Mouse (Mus musculus): ENCODE measurements around the gene Vps54. TPM values are rescaled to one million over a fixed set of nuclear protein-coding genes. Genes with fewer than 3 reads are reported as not detected.

Vps54 gene
- total RNA-seq (2023), result 10 to 100 TPM; 68.3 to 74.0 TPM

DNA sequence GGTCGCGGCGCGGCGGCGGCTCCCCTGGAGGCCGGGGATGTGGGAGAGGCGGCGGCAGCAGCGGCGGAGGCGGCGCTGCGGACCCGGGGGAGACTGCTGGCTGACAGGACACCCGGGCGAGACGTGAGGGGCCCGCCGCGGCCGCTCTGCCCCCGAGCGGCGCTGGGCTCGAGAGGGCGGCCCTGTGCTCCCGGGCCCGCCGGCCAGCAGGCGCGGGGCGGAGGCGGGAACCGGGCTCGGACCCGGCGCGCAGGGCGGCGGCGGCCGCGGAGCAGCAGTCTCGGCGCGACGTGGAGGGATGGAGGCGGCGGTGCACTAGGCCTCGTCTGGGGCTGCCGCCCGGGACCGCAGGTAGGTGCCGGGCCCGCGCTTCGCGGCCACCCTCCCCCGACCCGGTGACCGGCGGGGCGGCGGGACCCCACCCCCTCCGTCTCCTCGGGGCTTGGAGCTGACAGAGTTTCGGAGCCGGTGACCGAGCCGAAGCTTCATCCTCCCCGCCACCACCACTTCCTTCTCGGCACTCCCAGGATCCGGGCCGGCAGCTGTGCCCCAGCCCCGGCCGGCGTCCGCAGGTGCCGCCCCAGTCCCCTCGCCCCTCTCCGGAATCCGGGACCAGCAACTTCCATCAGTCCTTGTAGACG is at the start of gene Vps54:
Vps54 (plus strand) TSS at position 261 of the 641 bp plus-strand sequence.

Other genes starting within 250 kb of the Vps54 start
- 10 to 100 TPM; 79.2 to 79.4 TPM for gene Peli1, start 148.0 kb upstream of the Vps54 start, total RNA-seq (2023)
- 10 to 100 TPM; 76.5 to 86.5 TPM for gene Ugp2, start 131.9 kb downstream of the Vps54 start, total RNA-seq (2023)

Data from monocyte, adult 59 days (primary cell).